Mouse (Mus musculus): ENCODE measurements around the gene Hs3st3a1.

The Hs3st3a1 gene

GRCm38 (mm10) chr11:64434611-64435545, at the start of gene Hs3st3a1:
TSS of gene Hs3st3a1 (plus strand) at chr11:64435332.
- peak; percentile 69 to 82 for DNase-seq

GRCm38 (mm10) chr11:64386333-64386732, 48.8 kb upstream of the Hs3st3a1 start:
- no peak for DNase-seq

GRCm38 (mm10) chr11:64396331-64396881, 38.7 kb upstream of the Hs3st3a1 start:
- peak; percentile 5 to 26 for DNase-seq

GRCm38 (mm10) chr11:64396949-64397348, 38.2 kb upstream of the Hs3st3a1 start:
- DNase-seq: no peak

GRCm38 (mm10) chr11:64397612-64398011, 37.5 kb upstream of the Hs3st3a1 start:
- no peak for DNase-seq

GRCm38 (mm10) chr11:64400534-64401093, 34.5 kb upstream of the Hs3st3a1 start:
- no peak for DNase-seq

- no peak for DNase-seq
These were observed 16.2 kb upstream of the Hs3st3a1 start for GRCm38 (mm10) chr11:64418969-64419368.

- DNase-seq: peak; percentile 43 to 53
These were observed 647 bp downstream of the Hs3st3a1 start for GRCm38 (mm10) chr11:64435546-64436411.

- DNase-seq: no peak
These were observed 1.2 kb downstream of the Hs3st3a1 start, which contains the start of gene F930015N05Rik for GRCm38 (mm10) chr11:64436412-64436727. TSS of gene F930015N05Rik (minus strand) at chr11:64436653.

- DNase-seq: no peak
These were observed 1.7 kb downstream of the Hs3st3a1 start for GRCm38 (mm10) chr11:64436791-64437298.

- DNase-seq: no peak
These were observed 2.6 kb downstream of the Hs3st3a1 start for GRCm38 (mm10) chr11:64437721-64438120.

GRCm38 (mm10) chr11:64438909-64439308, 3.8 kb downstream of the Hs3st3a1 start:
- no peak for DNase-seq

- DNase-seq: peak in 1 of 2 experiments; percentile 40
These were observed 7.0 kb downstream of the Hs3st3a1 start for GRCm38 (mm10) chr11:64442119-64442518.

GRCm38 (mm10) chr11:64442701-64443100, 7.6 kb downstream of the Hs3st3a1 start:
- DNase-seq: no peak

- DNase-seq: no peak
These were observed 10.1 kb downstream of the Hs3st3a1 start for GRCm38 (mm10) chr11:64445227-64445626.

- peak; percentile 46 to 62 for DNase-seq
These were observed 13.6 kb downstream of the Hs3st3a1 start for GRCm38 (mm10) chr11:64448586-64449315.

GRCm38 (mm10) chr11:64461746-64462145, 26.6 kb downstream of the Hs3st3a1 start:
- no peak for DNase-seq

- peak; percentile 26 to 51 for DNase-seq
These were observed 33.6 kb downstream of the Hs3st3a1 start for GRCm38 (mm10) chr11:64468737-64469136.

- DNase-seq: no peak
These were observed 35.6 kb downstream of the Hs3st3a1 start for GRCm38 (mm10) chr11:64470689-64471088.

GRCm38 (mm10) chr11:64473679-64474078, 38.5 kb downstream of the Hs3st3a1 start:
- DNase-seq: no peak

GRCm38 (mm10) chr11:64481445-64481844, 46.3 kb downstream of the Hs3st3a1 start:
- DNase-seq: peak in 1 of 2 experiments; percentile 9

Measured in lung, postnatal 4 days (tissue).